ENCODE assay signal across 8 mouse cellular contexts in the genomic region with DNA sequence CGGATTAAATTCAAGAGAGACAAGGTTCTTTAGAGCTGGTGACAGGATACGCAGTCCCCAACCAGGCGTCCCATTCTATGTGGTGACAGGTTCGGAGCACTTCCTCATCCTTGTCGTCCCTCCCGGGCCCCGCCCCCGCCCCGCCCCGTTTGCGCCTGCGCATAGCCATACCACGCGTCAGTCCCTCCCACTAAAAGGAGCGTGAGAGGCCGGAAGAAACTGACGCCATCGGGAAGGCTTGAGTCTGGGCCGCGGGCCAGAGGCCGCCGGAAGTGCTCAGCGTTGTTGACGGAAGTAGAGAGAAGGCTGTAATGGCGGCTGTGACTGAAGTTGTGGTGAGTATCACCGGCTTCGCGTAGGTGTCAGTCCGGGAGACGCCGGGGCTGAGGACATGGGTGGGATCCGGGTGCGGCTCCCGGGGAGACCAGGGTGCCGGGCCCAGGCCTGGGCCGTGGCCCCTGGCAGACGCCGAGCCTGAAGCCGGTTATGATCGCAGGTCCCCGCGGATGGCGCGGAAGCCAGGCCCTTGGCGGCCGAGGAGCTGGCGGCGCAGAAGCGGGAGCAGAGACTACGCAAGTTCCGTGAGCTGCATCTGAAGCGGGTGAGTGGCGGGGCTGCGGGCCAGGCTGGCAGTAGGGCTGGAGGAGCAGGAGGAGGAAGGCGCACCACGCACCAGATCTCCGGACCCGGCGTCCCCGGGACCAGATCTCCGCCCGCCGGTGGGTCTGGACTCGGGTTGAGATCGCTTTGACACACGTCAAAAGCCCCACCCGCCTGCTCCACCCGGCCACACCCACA. TPM values are rescaled to one million over a fixed set of nuclear protein-coding genes. Genes with fewer than 3 reads are reported as not detected.
DNase-seq lines count a peak whose midpoint lies in the region; ATAC-seq and TF ChIP-seq lines count a peak whose summit lies in the region.

Syf2 (plus strand) TSS at position 215 of the 798 bp plus-strand sequence.

- TF ChIP-seq CTCF in heart, adult 2 months (IDR thresholded peaks at IDR 0.05), result no peak

- no peaks in the 10 kb centered on the region for H3K27me3 ChIP-seq in embryonic facial prominence, embryonic 13.5 days
- no peaks in the 10 kb centered on the region for H3K27me3 ChIP-seq in heart, adult 2 months (ENCODE audit: control insufficient read depth, insufficient read depth, low read length)
- no peaks in the 10 kb centered on the region for H3K27me3 ChIP-seq in limb, embryonic 13.5 days
- H3K27me3 ChIP-seq in midbrain, embryonic 16.5 days (ENCODE audit: control insufficient read depth, insufficient read depth, low read depth, low read length), result no peaks in the 10 kb centered on the region

- 0 out of 2 replicates have a peak, but pooled peaks cover 1% of the 10 kb centered on the region for H3K79me2 ChIP-seq in heart, adult 2 months (replicated peaks; ENCODE audit: control insufficient read depth, insufficient read depth, low read length)

- H3K27ac ChIP-seq in embryonic facial prominence, embryonic 13.5 days, result peak within 1 kb of the TSS; percentile 82
- peak within 1 kb of the TSS; percentile 88 for H3K27ac ChIP-seq in heart, adult 2 months
- peak within 1 kb of the TSS; percentile 55 for H3K27ac ChIP-seq in limb, embryonic 13.5 days
- H3K27ac ChIP-seq in midbrain, embryonic 16.5 days (ENCODE audit: low read length), result peak within 1 kb of the TSS; percentile 86

- intact Hi-C loops in heart, adult 2 months (cut with DNase I), result loop anchor here (2.0 kb wide), 1 partner anchor 16 kb away; the partner anchor contains the start of gene Tmem50a

- peak within 1 kb of the TSS; percentile 88 for H3K9ac ChIP-seq in embryonic facial prominence, embryonic 13.5 days
- H3K9ac ChIP-seq in heart, adult 2 months (ENCODE audit: low read depth, low read length), result peak within 1 kb of the TSS; percentile 95
- H3K9ac ChIP-seq in limb, embryonic 13.5 days, result peak within 1 kb of the TSS; percentile 82
- H3K9ac ChIP-seq in midbrain, embryonic 16.5 days (ENCODE audit: low read depth, low read length), result peak within 1 kb of the TSS; percentile 84

- peaks cover 18% of the 10 kb centered on the region for H3K4me1 ChIP-seq in embryonic facial prominence, embryonic 13.5 days
- H3K4me1 ChIP-seq in heart, adult 2 months (ENCODE audit: control insufficient read depth, insufficient read depth, low read length), result peaks cover 1% of the 10 kb centered on the region; the same call in 1 of the 2 replicates
- H3K4me1 ChIP-seq in limb, embryonic 13.5 days, result peaks cover 19% of the 10 kb centered on the region
- peaks cover 16% of the 10 kb centered on the region for H3K4me1 ChIP-seq in midbrain, embryonic 16.5 days (ENCODE audit: control insufficient read depth, insufficient read depth, low read length)

- DNase-seq in 3134 (ENCODE audit: extremely low read depth, insufficient read length, low spot score), result peak; percentile 96
- peak; percentile 95 for DNase-seq in adrenal gland, postnatal 36 days
- DNase-seq in heart, adult 2 months, result peak; percentile 94 to 95
- peak; percentile 95 to 96 for DNase-seq in kidney, adult 8-10 months
- peak; percentile 83 to 95 for DNase-seq in spleen, postnatal 10 days (ENCODE audit: low spot score in 2 of 2)

- H3K36me3 ChIP-seq in embryonic facial prominence, embryonic 13.5 days, result peaks cover 64% of the 10 kb centered on the region
- peaks cover 35% of the 10 kb centered on the region for H3K36me3 ChIP-seq in heart, adult 2 months (ENCODE audit: control insufficient read depth, insufficient read depth, low read length)
- peaks cover 65% of the 10 kb centered on the region for H3K36me3 ChIP-seq in limb, embryonic 13.5 days
- peaks cover 29% of the 10 kb centered on the region for H3K36me3 ChIP-seq in midbrain, embryonic 16.5 days (ENCODE audit: control insufficient read depth, insufficient read depth, low read length)

- peak within 1 kb of the TSS; percentile 98 for H3K4me3 ChIP-seq in embryonic facial prominence, embryonic 13.5 days
- peak within 1 kb of the TSS; percentile 96 for H3K4me3 ChIP-seq in heart, adult 2 months
- H3K4me3 ChIP-seq in limb, embryonic 13.5 days, result peak within 1 kb of the TSS; percentile 98
- peak within 1 kb of the TSS; percentile 97 for H3K4me3 ChIP-seq in midbrain, embryonic 16.5 days (ENCODE audit: low read depth, low read length)

- under 1% methylated on average over 68 of the region's 68 CpGs for WGBS in embryonic facial prominence, embryonic 13.5 days
- WGBS in heart, adult 2 months, result under 1% methylated on average over 67 of the region's 68 CpGs
- WGBS in limb, embryonic 13.5 days, result under 1% methylated on average over 68 of the region's 68 CpGs
- under 1% methylated on average over 62 of the region's 68 CpGs for WGBS in midbrain, embryonic 16.5 days

- ATAC-seq in embryonic facial prominence, embryonic 13.5 days (ENCODE audit: insufficient number of reproducible peaks, insufficient read depth, low FRiP score, low TSS enrichment, low read depth), result peak; percentile 93
- peak; percentile 97 for ATAC-seq in limb, embryonic 13.5 days (ENCODE audit: low FRiP score, low read depth)
- peak; percentile 97 for ATAC-seq in midbrain, embryonic 16.5 days

- peak; percentile 87 for TF ChIP-seq POLR2A in heart, adult 2 months (IDR thresholded peaks at IDR 0.05; ENCODE audit: insufficient read depth, low read depth, low read length)

- peak within 1 kb of the TSS; percentile 88 for H3K4me2 ChIP-seq in embryonic facial prominence, embryonic 13.5 days
- H3K4me2 ChIP-seq in limb, embryonic 13.5 days (replicated peaks), result peak within 1 kb of the TSS; percentile 91
- H3K4me2 ChIP-seq in midbrain, embryonic 16.5 days (ENCODE audit: low read length), result peak within 1 kb of the TSS; percentile 95

- H3K9me3 ChIP-seq in embryonic facial prominence, embryonic 13.5 days, result no peaks in the 10 kb centered on the region
- H3K9me3 ChIP-seq in limb, embryonic 13.5 days, result no peaks in the 10 kb centered on the region
- no peaks in the 10 kb centered on the region for H3K9me3 ChIP-seq in midbrain, embryonic 16.5 days (replicated peaks; ENCODE audit: control insufficient read depth, low read length, poor library complexity, severe bottlenecking)

- peak; percentile 73 for TF ChIP-seq EP300 in heart, adult 2 months (IDR thresholded peaks at IDR 0.05; ENCODE audit: insufficient read depth, low read depth, low read length)

RNA-seq across cellular contexts. Expression of gene Syf2, which starts in this region (rescaled TPM):
- 100 to 1,000 TPM in 1 of 2 experiments, 10 to 100 TPM in 1; 84.2 to 102 TPM for total RNA-seq in adrenal gland, postnatal 36 days (2021)
- 78.7 and 88.4 TPM in 2 replicates for polyA plus RNA-seq in embryonic facial prominence, embryonic 13.5 days (2015; fragmentation: Nextera tagmentation; extraction: Ambion mirVana)
- total RNA-seq in heart, adult 2 months (2021), result 10 to 100 TPM; 48.7 to 61.1 TPM
- 24.9 and 34.1 TPM in 2 replicates for polyA plus RNA-seq in heart, adult 2 months (2012; rRNA removed)
- polyA plus RNA-seq in limb, embryonic 13.5 days (2015; fragmentation: Nextera tagmentation; extraction: Ambion mirVana), result 73.4 and 75.5 TPM in 2 replicates
- 61.9 and 64.7 TPM in 2 replicates for polyA plus RNA-seq in midbrain, embryonic 16.5 days (2015; fragmentation: Nextera tagmentation; extraction: Ambion mirVana)

Comparison
In these comparisons a context has a peak if more than half of its experiments do, and no peak if none do; other contexts are left out.
1. Peak in every context shown above with its lines: DNase-seq, ATAC-seq, H3K4me3 ChIP-seq and H3K27ac ChIP-seq.